ENCODE assay signal across 7 mouse cellular contexts in genomic region chr2:128516694-128517093, GRCm38 (mm10).
"Had no signal": no experiment of that assay in that cellular context is flagged by ENCODE, and none has a peak within 500 bp of the region (broad histone marks: within the 10 kb centered on the region; RNA-seq: fewer than 3 reads in every experiment).

No protein-coding gene starts in this region.

- ATAC-seq: lung, postnatal 0 days; midbrain, embryonic 13.5 days had no signal

- DNase-seq: kidney, adult 8-10 months; kidney, postnatal 25 days; lung, adult 2 months; lung, postnatal 36 days; thymus, adult 2 months had no signal
